Mouse (Mus musculus): ENCODE measurements at regions not wholly inside any gene's neighbourhood (a gene's known extent, or its start where the extent isn't known, plus 50 kb on each side); places are given as distances from the start of the nearest gene placed in this dataset.

DNA sequence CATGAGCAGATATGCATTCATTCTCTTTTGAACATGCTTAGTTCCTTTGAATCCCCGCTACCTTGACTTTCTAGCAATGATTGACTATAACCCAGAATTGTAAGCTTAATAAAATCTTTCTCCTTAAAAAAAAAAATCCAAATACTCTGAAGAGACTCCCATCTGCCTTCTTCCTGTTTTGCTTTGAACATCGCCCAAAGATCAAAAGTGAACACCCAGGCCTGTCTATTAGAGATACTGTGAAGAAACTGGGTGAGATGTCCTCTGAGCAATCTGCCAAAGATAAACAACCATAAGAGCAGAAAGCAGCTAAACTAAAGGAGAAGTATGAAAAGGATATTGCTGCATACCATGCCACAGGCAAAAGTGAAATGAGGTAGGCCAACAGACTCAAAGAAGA lies 527.1 kb upstream of the Alcam start:
- TF ChIP-seq POLR2A (IDR thresholded peaks at IDR 0.05; ENCODE audit: extremely low read depth, insufficient read depth, low read length) (no peak), CTCF (IDR thresholded peaks at IDR 0.05; ENCODE audit: extremely low read depth, insufficient read depth, low read length) (no peak)
